Mouse (Mus musculus): ENCODE results near the gene Tgfb1. TPM values are rescaled to one million over a fixed set of nuclear protein-coding genes. Genes with fewer than 3 reads are reported as not detected.

Tgfb1 gene
- polyA plus RNA-seq, 1 experiment from 2014 or later = 0.88 TPM

- Histone ChIP-seq H3K9ac (replicated peaks) (peak overlapping the region; percentile 97), H3K36me3 (peaks cover 25% of the 10 kb centered on the region), H3K9me3 (replicated peaks) (no peaks in the 10 kb centered on the region), H3K27ac (replicated peaks) (peak overlapping the region; percentile 98), H3K27me3 (replicated peaks) (no peaks in the 10 kb centered on the region), H3K4me2 (peak overlapping the region; percentile 94), H3K4me3 (replicated peaks) (peak overlapping the region; percentile 94), H3K4me1 (peaks cover 28% of the 10 kb centered on the region)
- ATAC-seq (ENCODE audit: low FRiP score) = no peak
- WGBS = under 1% methylated on average over 30 of the region's 30 CpGs
These were observed 67.6 kb downstream of the Tgfb1 start for GRCm38 (mm10) chr7:25754439-25754737.

Other genes with a start within 250 kb of the Tgfb1 start
- 1.1 and 3.4 TPM in 2 replicates for gene Ceacam1, start 209.4 kb upstream of the Tgfb1 start, polyA plus RNA-seq (2015; fragmentation: Nextera tagmentation; extraction: Ambion mirVana)
- gene Ceacam2, start 147.1 kb upstream of the Tgfb1 start, polyA plus RNA-seq (2015; fragmentation: Nextera tagmentation; extraction: Ambion mirVana) = 0.08 and 0.19 TPM in 2 replicates
- 0.20 TPM in 1 of 2 replicates, not detected in the other for gene Erich4, start 71.1 kb upstream of the Tgfb1 start, polyA plus RNA-seq (2015; fragmentation: Nextera tagmentation; extraction: Ambion mirVana)
- gene Dmac2, start 67.6 kb upstream of the Tgfb1 start, polyA plus RNA-seq (2015; fragmentation: Nextera tagmentation; extraction: Ambion mirVana) = 48.2 and 49.5 TPM in 2 replicates
- gene B3gnt8, start 60.3 kb upstream of the Tgfb1 start, polyA plus RNA-seq (2015; fragmentation: Nextera tagmentation; extraction: Ambion mirVana) = 1.8 and 5.3 TPM in 2 replicates
- gene Bckdha, start 28.0 kb upstream of the Tgfb1 start, polyA plus RNA-seq (2015; fragmentation: Nextera tagmentation; extraction: Ambion mirVana) = 39.6 and 49.5 TPM in 2 replicates
- gene Exosc5, start 27.8 kb upstream of the Tgfb1 start, polyA plus RNA-seq (2015; fragmentation: Nextera tagmentation; extraction: Ambion mirVana) = 36.8 and 55.4 TPM in 2 replicates
- gene Tmem91, start 11.8 kb upstream of the Tgfb1 start, polyA plus RNA-seq (2015; fragmentation: Nextera tagmentation; extraction: Ambion mirVana) = 73.9 and 97.4 TPM in 2 replicates
- gene B9d2, start 6.2 kb upstream of the Tgfb1 start, polyA plus RNA-seq (2015; fragmentation: Nextera tagmentation; extraction: Ambion mirVana) = 42.9 and 46.9 TPM in 2 replicates
- 30.2 and 33.2 TPM in 2 replicates for gene Ccdc97, start 32.1 kb downstream of the Tgfb1 start, polyA plus RNA-seq (2015; fragmentation: Nextera tagmentation; extraction: Ambion mirVana)
- gene Hnrnpul1, start 67.8 kb downstream of the Tgfb1 start, polyA plus RNA-seq (2015; fragmentation: Nextera tagmentation; extraction: Ambion mirVana) = 37.3 and 43.9 TPM in 2 replicates
- gene Axl, start 101.7 kb downstream of the Tgfb1 start, polyA plus RNA-seq (2015; fragmentation: Nextera tagmentation; extraction: Ambion mirVana) = 27.6 and 35.8 TPM in 2 replicates
- gene Cyp2s1, start 129.9 kb downstream of the Tgfb1 start, polyA plus RNA-seq (2015; fragmentation: Nextera tagmentation; extraction: Ambion mirVana) = 2.8 and 6.1 TPM in 2 replicates
- gene Cyp2b10, start 210.6 kb downstream of the Tgfb1 start, polyA plus RNA-seq (2015; fragmentation: Nextera tagmentation; extraction: Ambion mirVana) = not detected in 2 replicates